Mouse (Mus musculus) embryonic facial prominence, embryonic 15.5 days (tissue): ENCODE measurements around the gene Nbdy. TPM values are rescaled to one million over a fixed set of nuclear protein-coding genes. Genes with fewer than 3 reads are reported as not detected.

Experiments used
- polyA plus RNA-seq: library from polyadenylated mRNA; unstranded; fragments of >200 nt; fragmentation: Nextera tagmentation; extraction: Ambion mirVana; gene quantifications from 2 replicates; pipeline ENCODE4 v1.2.1, GENCODE M21; 2015

Gene Nbdy
- polyA plus RNA-seq, 1 experiment from 2014 or later: 125 TPM

Other genes starting within 250 kb of the Nbdy start
- 18.9 and 19.5 TPM in 2 replicates for gene Ubqln2, start 225.4 kb upstream of the Nbdy start, polyA plus RNA-seq
- not detected in 2 replicates for gene Cypt3, start 165.0 kb upstream of the Nbdy start, polyA plus RNA-seq
- gene Kctd12b, start 27.2 kb upstream of the Nbdy start, polyA plus RNA-seq: 8.7 and 9.2 TPM in 2 replicates
- 20.5 and 21.8 TPM in 2 replicates for gene Spin2c, start 108.6 kb downstream of the Nbdy start, polyA plus RNA-seq